Mouse (Mus musculus) spleen, adult 2 months (tissue): ENCODE results near the gene Faim2.

Source experiments
- CTCF ChIP-seq: fragments of 200-500 bp; IDR thresholded peaks from 2 replicates; pipeline ENCODE4 v1.5.1; 2011; ENCODE audit warnings: mild to moderate bottlenecking, inconsistent platforms; ENCODE audit not compliant: insufficient read depth, insufficient read length, insufficient replicate concordance; ENCODE audit errors: extremely low read depth
- POLR2A ChIP-seq: fragments of 200-500 bp; IDR thresholded peaks from 2 replicates; pipeline ENCODE4 v1.6.1; 2011; ENCODE audit warnings: low read depth, low read length, inconsistent platforms

- TF ChIP-seq CTCF (no peak), POLR2A (no peak)
Observed at GRCm38 (mm10) chr15:99569123-99569522, 41.2 kb upstream of the Faim2 start.
